Comparison of ENCODE assay signal across 14 mouse cellular contexts in genomic region chr14:25551731-25552130, GRCm38 (mm10).
DNase-seq lines count a peak whose midpoint lies in the region; ATAC-seq lines count a peak whose summit lies in the region.
"Had no signal": no experiment of that assay in that cellular context is flagged by ENCODE, and none has a peak within 500 bp of the region (broad histone marks: within the 10 kb centered on the region; RNA-seq: fewer than 3 reads in every experiment).

No protein-coding gene starts in this region.

- peaks cover 32% of the 10 kb centered on the region for H3K36me3 ChIP-seq in heart, embryonic 13.5 days
- peaks cover 29% of the 10 kb centered on the region for H3K36me3 ChIP-seq in forebrain, embryonic 14.5 days (ENCODE audit: control insufficient read depth, insufficient read depth, low read length)
- H3K36me3 ChIP-seq in midbrain, embryonic 13.5 days: peaks cover 22% of the 10 kb centered on the region
- H3K36me3 ChIP-seq in kidney, embryonic 16.5 days (ENCODE audit: insufficient read depth, low read length): no peaks in the 10 kb centered on the region; the same call in 1 of the 2 replicates

- no peaks in the 10 kb centered on the region for H3K27me3 ChIP-seq in heart, embryonic 13.5 days (replicated peaks)
- no peaks in the 10 kb centered on the region for H3K27me3 ChIP-seq in forebrain, embryonic 14.5 days (replicated peaks; ENCODE audit: control insufficient read depth, insufficient read depth, low read length)
- H3K27me3 ChIP-seq in midbrain, embryonic 13.5 days: no peaks in the 10 kb centered on the region
- H3K27me3 ChIP-seq in kidney, embryonic 16.5 days (ENCODE audit: insufficient read depth, low read length): no peaks in the 10 kb centered on the region

- H3K9ac ChIP-seq in heart, embryonic 13.5 days: peak overlapping the region; percentile 0; the same call in 1 of the 2 replicates
- H3K9ac ChIP-seq in forebrain, embryonic 14.5 days (ENCODE audit: low read length): no peak overlapping the region
- H3K9ac ChIP-seq in midbrain, embryonic 13.5 days (replicated peaks): peak overlapping the region; percentile 41; the same call in 1 of the 2 replicates
- H3K9ac ChIP-seq in kidney, embryonic 16.5 days (replicated peaks; ENCODE audit: low read length): no peak overlapping the region
- H3K9ac ChIP-seq: liver, embryonic 14.5 days had no signal

- ATAC-seq in heart, embryonic 13.5 days (ENCODE audit: extremely low read depth, insufficient number of reproducible peaks, low FRiP score, low TSS enrichment): 0 out of 2 replicates have a peak, but pooled peaks have one; percentile 7
- no peak for ATAC-seq in forebrain, embryonic 14.5 days
- ATAC-seq in midbrain, embryonic 13.5 days: no peak
- no peak for ATAC-seq in kidney, embryonic 16.5 days (ENCODE audit: low FRiP score, low TSS enrichment)

- H3K27ac ChIP-seq in heart, embryonic 13.5 days (replicated peaks): no peak overlapping the region
- H3K27ac ChIP-seq in forebrain, embryonic 14.5 days (ENCODE audit: low read depth, low read length): 0 out of 2 replicates have a peak overlapping the region, but pooled peaks have one; percentile 88
- peak overlapping the region; percentile 89 for H3K27ac ChIP-seq in midbrain, embryonic 13.5 days
- no peak overlapping the region for H3K27ac ChIP-seq in kidney, embryonic 16.5 days (ENCODE audit: low read length)
- H3K27ac ChIP-seq: liver, embryonic 14.5 days had no signal

- H3K4me1 ChIP-seq in heart, embryonic 13.5 days: peaks cover 62% of the 10 kb centered on the region
- peaks cover 66% of the 10 kb centered on the region for H3K4me1 ChIP-seq in forebrain, embryonic 14.5 days (ENCODE audit: control insufficient read depth, insufficient read depth, low read length)
- H3K4me1 ChIP-seq in midbrain, embryonic 13.5 days (replicated peaks): peaks cover 95% of the 10 kb centered on the region
- H3K4me1 ChIP-seq in kidney, embryonic 16.5 days (ENCODE audit: insufficient read depth, low read length): peaks cover 72% of the 10 kb centered on the region

- H3K4me3 ChIP-seq in heart, embryonic 13.5 days: no peak overlapping the region
- no peak overlapping the region for H3K4me3 ChIP-seq in forebrain, embryonic 14.5 days (ENCODE audit: low read depth, low read length)
- H3K4me3 ChIP-seq in midbrain, embryonic 13.5 days (replicated peaks): no peak overlapping the region
- H3K4me3 ChIP-seq in kidney, embryonic 16.5 days (ENCODE audit: low read length): no peak overlapping the region

- no peak for DNase-seq in heart, adult 11 months
- DNase-seq in MN1 (ENCODE audit: low spot score): peak; percentile 46
- DNase-seq in forebrain, embryonic 14.5 days (ENCODE audit: low spot score): peak; percentile 58
- no peak for DNase-seq in thymus, postnatal 25 days
- DNase-seq in frontal cortex, postnatal 25 days (ENCODE audit: low spot score in 2 of 2): no peak
- DNase-seq: adrenal gland, postnatal 14 days; cerebellum, postnatal 25 days; layer of hippocampus, postnatal 36 days; spleen, adult 18-20 months; thymus, postnatal 4 days had no signal

- no peak overlapping the region for H3K4me2 ChIP-seq in heart, embryonic 13.5 days
- H3K4me2 ChIP-seq in forebrain, embryonic 14.5 days (ENCODE audit: low read length): no peak overlapping the region
- H3K4me2 ChIP-seq in midbrain, embryonic 13.5 days (replicated peaks): no peak overlapping the region
- H3K4me2 ChIP-seq in kidney, embryonic 16.5 days (replicated peaks; ENCODE audit: low read depth, low read length): no peak overlapping the region

- no peaks in the 10 kb centered on the region for H3K9me3 ChIP-seq in heart, embryonic 13.5 days
- no peaks in the 10 kb centered on the region for H3K9me3 ChIP-seq in forebrain, embryonic 14.5 days (replicated peaks; ENCODE audit: control insufficient read depth, low read length)
- H3K9me3 ChIP-seq in midbrain, embryonic 13.5 days: no peaks in the 10 kb centered on the region
- no peaks in the 10 kb centered on the region for H3K9me3 ChIP-seq in kidney, embryonic 16.5 days (ENCODE audit: low read length)

- WGBS in heart, embryonic 13.5 days: 28% methylated on average over 2 of the region's 2 CpGs
- 15% methylated on average over 2 of the region's 2 CpGs for WGBS in forebrain, embryonic 14.5 days
- 13% methylated on average over 2 of the region's 2 CpGs for WGBS in midbrain, embryonic 13.5 days
- 41% methylated on average over 2 of the region's 2 CpGs for WGBS in kidney, embryonic 16.5 days

Comparison
In these comparisons a context has a peak if more than half of its experiments do, and no peak if none do; other contexts are left out.
1. H3K27ac ChIP-seq: peak in forebrain, embryonic 14.5 days (single experiment) and midbrain, embryonic 13.5 days (single experiment); none in heart, embryonic 13.5 days (single experiment) and kidney, embryonic 16.5 days (single experiment).
2. H3K9ac ChIP-seq: peak in heart, embryonic 13.5 days (single experiment) and midbrain, embryonic 13.5 days (single experiment); none in forebrain, embryonic 14.5 days (single experiment) and kidney, embryonic 16.5 days (single experiment).
3. DNase-seq: peak in MN1 (single experiment) and forebrain, embryonic 14.5 days (single experiment); none in heart, adult 11 months (single experiment), thymus, postnatal 25 days (single experiment) and frontal cortex, postnatal 25 days (0 of 2).